Mouse (Mus musculus) left cerebral cortex, adult 11 months (tissue): Measurements from ENCODE around the gene Mzf1.

Experiments used
- DNase-seq: peaks from one replicate; pipeline ENCODE4 v3.0.0; 2022; ENCODE audit warnings: low spot score

The Mzf1 gene

DNA sequence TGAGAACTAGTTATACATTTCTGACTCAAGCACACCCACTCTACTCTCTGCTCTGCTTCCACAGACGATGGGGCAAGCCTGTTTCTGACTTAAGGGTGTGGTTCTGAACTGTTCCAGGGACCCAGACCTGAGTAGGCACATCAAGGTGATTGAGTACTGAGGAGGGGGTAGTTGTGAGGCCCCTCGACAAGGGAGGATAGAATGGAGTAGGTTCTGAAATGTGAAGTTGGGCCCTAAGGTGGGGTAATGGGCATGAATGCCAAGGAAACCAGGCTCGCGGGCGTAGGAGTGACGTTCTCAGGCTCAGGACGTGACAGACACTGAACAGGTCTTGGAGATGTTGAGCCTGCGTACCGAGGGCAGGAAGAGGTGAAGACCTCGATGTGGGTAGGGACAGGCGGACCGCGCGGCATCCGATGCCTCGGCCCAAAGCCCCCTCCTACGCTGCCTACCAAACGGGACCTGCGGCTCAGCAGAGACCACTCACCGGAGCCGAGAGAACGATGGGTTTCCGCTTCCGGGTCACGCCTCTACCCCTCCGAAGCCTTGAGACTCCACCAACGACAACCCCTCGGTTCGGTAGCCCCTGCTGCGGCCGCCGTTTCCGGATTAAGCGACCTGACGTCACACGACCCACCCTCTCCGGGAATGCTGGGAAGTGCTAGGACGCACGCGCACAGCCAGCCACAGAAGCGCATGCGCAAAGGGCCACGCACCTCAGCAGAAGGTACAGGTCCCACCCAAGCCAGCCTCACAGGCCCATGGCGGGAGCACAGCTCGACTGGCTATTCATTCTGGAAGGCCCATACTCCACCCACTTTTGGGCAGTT lies 20.2 kb downstream of the Mzf1 start, which contains the start of gene Chmp2a:
Chmp2a (minus strand) TSS at position 660 of the 830 bp plus-strand sequence.
- DNase-seq, result peak; percentile 94

DNA sequence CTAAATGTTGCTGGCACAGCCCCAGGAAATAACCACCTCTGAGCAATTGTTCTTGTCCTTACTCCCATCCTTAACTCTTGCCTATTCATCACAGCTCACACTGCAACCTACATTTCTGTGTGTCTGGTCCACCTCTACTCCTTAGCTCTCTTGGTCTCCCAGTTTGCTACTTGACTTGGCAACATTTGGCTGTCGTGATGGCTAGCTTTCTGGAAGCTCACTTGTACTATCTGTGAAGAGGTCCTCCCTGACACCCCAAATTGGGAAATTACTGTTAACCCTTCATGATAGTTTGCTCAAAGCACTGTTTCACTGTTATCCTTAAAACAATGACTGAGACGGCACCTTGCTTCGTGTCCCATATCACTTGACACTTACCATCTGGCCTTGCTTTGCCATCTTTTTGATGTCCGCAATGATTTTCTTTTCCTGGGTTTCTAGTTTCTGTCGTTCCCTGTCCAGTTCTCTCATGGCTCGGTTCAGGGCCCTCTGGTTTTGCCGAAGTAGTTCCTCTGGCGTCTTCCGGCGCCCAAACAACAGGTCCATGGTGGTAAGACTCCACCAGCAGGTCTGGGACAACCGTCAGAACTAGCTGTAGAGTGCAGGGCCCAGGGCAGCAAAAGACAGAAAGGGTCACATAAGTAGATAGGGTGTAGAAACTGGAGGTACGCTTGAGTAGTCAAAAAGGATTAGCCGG lies 21.0 kb downstream of the Mzf1 start:
- no peak for DNase-seq

DNA sequence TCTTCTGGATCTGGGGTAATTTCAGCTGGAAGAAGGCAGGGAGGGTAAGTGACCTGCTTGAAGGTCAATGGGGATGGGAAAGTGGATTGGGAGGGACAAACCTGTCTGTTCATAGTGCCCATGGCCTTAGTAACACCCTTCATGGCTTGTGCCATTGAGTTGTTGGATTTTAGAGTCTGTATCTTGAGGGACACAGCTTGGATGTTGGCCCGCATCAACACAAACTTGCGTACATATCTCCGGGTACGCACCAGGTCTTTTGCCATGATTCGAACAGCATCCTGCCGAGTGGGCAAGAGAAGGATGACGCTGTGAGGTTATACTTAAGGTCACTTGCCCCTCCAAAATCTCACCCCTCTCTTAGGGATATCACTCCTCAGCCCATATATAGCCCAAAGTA lies 22.0 kb downstream of the Mzf1 start:
- DNase-seq, result no peak

DNA sequence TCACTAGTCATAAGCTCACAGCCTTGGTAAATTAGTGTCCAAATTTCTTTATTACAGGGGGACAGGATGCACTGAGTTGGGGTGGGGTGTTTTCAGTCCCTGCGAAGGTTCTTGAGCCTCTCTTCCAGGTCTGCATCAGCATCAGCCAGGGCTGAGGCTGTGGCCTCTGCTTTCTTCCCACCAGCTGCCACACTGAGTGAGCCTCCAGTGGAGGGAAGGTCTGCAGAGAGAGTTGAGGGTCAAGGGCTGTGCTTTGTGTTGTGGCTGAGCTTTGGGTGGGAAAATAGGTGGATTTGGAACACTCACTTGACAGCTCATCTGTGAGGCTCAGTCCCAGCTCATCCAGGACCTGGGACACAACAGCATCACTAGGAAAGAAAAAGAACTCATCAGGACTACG lies 22.6 kb downstream of the Mzf1 start:
- no peak for DNase-seq

DNA sequence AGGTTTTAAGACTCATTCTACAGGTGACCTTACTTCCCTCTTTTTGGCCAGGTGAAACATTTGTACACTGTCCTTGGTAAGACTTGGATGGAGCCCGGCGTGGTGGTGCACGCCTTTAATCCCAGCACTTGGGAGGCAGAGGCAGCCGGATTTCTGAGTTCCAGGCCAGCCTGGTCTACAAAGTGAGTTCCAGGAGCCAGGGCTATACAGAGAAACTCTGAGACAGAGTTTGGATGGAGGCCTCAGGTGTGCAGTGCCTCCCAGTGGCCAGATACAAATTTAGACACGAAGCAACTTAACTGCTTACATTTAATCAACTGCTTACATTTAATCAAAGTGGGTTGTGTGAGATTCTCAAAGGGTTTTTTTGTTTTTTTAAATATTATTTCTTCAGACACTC lies 23.5 kb downstream of the Mzf1 start:
- no peak for DNase-seq

DNA sequence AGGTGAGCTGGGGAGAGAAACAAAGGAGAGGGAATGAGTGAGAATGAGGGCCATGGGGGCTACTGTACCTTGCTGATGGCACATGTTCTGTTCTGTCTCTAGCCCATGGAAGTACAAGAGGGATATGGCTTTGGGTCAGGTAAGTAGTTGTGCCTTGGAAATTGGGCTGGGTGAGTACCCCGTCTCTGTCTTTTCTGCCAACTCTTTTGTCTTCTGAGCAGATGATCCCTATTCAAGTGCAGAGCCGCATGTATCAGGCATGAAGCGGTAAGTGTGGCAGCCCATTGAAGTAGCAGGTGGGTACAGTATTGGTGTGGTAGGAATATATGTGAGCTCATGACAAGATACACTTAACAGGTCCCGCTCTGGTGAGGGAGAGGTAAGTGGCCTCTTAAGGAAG lies 25.6 kb downstream of the Mzf1 start:
- DNase-seq, result no peak

DNA sequence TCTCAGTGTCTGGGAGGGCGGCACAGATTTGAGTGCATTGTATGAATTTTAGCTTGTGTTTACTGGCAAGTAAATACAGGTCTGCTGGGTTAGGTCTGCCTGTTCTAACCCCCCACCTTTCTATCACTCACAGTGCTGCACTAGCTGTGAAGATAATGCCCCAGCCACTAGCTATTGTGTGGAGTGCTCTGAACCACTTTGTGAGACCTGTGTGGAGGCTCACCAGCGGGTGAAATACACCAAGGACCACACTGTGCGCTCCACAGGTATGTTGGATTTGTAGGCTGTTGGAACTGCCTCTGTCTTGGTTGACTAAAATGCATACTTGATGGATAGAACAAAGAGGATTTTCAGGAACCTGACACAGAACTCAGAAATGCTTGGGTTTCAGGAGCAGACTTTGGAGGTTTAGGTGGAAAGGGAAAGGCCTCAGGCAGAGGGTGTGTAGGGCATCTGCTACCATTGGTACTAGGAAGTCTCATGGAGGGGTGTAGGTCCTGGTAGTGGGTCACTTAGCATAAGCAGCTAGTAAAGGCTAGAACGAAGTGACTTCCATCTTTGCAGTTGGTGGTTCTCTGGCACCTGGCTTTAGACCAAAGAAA lies 29.0 kb downstream of the Mzf1 start:
- DNase-seq, result no peak

DNA sequence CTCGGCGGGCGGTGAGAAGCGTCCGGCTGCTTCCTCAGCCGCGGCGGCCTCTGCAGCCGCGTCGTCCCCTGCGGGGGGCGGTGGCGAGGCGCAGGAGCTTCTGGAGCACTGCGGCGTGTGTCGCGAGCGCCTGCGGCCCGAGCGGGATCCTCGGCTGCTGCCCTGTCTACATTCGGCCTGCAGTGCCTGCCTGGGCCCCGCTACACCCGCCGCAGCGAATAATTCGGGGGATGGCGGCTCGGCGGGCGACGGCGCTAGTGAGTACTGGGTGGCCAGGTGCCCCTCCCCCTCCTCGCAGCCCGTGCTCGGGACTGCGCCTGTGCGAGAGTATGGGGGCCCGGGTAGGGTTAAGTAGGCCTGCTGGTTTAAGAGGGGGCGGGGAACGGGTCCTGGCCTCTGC lies 29.8 kb downstream of the Mzf1 start:
- DNase-seq, result no peak

DNA sequence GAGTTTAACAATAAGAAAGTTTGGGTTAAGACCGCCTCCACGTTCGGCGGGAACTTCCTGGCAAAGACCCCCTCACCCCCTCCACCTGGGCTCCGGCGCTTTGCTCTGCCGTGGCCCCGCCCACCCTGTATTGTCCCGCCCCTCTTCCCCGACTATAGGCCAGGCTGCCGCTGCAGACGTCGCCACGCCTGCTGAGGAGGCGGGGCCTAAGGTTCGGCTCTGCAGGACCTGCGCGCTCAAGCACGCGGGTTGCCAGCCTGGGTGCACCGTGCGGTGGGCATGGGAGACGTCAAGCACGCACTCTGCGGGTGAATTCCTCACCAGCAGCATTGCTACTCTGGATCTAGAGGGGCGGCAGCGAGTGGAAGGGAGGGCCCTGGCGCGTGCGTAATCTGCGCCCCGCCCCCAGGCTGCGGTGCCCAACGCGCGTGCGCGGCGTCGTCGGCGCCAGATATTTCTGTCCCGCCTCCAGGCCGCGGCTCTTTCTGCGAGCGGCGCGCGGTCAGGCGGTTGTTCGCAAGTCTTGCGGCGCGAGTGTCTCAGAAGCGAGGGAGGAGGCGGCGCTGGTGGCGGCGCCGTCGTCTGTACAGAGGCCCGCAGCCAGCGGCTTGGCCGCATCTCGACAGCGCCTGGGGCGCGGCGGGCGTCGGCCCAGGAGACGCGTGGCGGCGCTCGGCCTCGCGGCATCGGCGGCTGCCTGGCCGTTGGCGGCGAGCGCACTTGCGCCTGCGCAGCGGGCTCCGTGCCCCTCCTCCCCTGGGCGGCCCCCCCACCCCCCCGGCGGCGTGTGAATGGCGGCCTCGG lies 30.4 kb downstream of the Mzf1 start:
- DNase-seq, result peak; percentile 92

DNA sequence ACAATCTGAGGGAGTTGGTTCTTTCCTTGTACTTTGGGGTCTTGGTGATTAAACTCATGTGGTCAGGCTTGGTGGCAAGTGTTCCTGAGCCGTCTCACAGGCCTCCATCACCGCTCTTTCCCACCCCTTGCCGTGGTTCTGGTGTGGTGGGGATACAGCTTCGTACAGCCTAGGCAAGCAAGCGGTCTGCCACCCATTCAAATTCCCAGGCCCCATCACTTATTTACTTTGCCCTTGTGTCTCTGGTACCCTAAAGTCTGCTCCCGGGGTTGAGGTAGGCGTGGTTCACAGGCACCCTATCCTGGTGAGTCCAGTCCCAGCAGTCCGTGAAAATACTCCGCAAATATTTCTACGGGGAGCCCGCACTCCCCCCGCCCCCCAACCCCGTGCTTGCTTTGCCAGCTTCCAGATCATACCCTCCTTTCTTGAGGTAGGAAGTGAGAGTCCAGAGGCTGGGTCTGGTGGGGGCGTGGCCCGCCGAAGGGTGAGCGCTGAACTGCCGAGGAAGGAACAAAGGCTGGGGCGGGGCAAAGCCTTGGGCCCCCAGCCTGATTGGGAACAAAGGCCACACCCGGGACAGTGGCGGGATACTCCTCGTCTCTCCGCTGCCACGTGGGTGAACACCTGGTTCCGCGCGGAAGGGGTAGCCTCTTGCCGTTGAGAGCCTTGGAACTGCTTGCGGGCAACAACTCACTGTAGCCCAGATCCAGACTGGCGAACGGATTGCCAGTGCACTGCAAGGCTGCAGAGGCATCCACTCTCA lies 31.6 kb downstream of the Mzf1 start:
- DNase-seq, result no peak

DNA sequence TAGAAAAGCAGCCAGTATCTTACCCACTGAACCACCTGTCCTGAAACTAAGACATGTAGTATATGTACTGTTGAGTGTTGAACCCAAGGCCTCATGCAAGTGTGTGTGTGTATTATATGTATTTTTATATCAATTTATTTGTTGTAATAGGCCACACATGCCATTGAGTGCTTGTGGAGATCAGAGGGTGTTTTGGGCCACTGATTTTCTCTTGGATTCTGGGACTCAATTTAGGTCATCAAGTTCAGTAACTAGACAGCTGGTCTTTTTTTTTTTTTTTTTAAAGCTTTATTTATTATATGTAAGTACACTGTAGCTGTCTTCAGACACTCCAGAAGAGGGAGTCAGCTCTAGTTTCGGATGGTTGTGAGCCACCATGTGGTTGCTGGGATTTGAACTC lies 39.3 kb downstream of the Mzf1 start:
- no peak for DNase-seq

DNA sequence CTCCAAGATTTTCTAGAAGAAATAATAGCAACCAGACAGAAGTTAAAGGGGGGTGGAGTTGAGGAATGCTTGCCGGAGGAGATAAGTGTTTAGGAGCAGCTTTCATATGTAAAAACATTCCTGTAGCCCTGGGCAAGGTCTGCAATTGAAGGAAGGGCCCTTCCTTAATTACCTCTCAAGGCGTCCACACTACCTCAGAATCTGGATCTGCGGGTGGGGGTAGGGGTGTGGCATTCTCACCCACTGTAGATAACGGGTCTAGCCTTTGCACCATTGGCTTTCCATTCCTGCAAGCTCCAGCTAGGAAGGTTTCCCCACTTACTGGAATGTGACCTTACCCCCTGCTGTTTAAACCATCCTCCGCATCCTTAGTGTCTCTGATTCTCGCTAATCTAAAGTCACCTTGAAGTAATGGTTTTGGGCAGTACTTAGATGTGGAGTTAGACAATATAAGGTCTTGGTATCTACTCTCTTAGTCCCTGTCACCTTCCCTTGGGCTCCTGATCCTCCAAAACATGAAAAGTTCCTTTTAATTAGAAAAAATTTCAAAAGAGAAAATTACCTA lies 40.2 kb downstream of the Mzf1 start:
- no peak for DNase-seq

DNA sequence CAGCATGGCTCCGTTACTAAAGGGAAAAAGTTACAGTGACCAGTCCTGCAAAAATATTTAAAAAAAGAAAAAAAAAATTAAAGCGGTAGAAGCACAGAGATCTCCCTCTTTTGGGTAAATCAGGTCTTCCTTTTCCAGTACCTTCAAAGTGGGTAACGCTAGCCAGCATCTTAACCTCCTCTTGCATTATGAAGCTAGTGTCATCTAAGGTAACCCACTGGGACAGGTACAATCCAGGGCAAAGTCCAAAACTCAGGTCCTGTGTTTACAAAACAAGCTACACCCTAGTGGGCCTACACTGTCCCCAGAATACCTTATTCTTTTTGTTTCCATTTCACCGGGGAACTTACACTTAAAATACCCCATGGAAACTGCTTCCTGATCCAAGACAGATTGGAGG lies 40.9 kb downstream of the Mzf1 start:
- no peak for DNase-seq

DNA sequence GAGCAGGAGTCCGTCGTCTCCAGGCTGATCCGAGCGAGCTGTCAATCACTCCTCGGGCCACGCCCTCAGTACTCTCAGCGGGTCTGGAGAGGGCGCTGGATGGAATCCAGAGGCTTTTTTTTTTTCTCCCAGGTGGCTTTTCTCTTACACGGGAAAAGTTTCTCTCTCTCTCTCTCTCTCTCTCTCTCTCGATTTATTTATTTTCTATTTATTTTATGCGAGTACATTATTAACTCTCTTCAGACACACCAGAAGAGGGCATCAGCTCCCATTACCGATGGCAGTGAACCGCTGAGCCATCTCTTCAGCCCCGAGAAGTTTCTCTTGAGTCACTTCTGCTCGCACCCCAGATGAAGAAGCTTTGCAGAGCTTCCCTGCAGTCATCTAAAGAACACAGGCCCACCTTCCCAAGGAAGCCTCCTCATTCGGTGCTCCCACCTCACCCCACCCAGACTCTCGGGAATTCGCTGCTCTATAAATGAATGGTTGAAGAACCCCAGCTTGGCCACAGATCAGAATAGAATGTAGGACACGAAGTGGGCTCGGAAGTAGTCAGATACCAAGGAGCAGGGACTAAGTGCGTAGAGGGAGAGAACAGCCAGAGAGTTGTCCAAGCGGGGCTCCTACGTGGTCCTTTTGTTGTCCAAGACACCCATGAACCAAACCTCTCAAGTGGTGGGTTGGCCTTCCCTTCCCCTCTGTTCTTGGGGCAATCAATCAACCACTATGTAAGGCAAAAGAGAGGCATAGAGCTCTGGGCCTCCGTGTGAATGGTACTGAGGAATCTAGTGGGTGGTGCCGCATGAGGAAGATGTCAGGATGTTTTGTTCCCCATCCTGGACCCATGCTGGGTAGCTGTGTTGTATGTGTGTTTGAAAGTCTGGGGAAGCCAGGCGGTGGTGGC lies 44.3 kb downstream of the Mzf1 start, which contains the start of gene Zbtb45:
Zbtb45 (minus strand) TSS at position 30 of the 904 bp plus-strand sequence.
- no peak for DNase-seq

DNA sequence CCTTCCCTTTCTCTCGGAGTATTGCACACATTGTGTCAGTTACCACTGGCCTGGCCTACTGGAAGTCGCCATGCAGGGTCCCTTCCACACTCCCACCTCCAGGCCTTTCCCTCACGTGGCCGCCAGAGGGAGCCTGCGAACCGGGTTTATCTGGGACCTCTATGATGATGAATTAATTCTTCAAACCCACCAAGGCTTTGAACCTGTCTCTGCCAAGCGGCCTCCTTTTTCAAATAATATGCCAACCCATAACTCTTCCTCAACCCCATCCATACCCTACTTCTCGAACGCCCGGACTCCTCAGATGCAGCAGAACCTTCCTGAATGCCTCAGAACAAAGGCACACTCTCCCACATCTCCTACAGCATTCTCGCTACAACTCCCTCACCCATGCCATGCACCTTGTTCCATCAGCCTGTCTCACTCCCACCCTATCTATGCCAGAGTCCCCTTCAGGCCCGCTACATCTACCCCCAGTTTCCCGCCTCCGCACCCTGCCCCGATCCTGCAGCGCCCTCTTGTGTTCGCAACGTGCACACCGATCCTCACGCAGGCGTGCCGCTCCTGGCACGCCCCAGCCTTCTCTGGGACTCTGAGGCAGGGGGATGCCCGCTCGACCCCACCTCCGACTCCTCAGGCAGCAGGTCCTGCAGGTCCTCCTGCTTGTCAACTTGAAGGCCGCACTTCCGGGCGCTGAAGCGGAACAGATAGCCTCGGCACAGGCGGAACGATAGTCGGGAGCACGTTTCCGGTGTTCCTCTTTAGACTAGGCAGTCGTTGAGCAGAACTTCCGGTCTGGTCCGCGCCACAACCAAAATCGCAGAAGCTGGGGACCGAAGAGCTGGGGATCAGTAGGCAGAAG lies 45.2 kb downstream of the Mzf1 start:
- DNase-seq, result peak; percentile 91

DNA sequence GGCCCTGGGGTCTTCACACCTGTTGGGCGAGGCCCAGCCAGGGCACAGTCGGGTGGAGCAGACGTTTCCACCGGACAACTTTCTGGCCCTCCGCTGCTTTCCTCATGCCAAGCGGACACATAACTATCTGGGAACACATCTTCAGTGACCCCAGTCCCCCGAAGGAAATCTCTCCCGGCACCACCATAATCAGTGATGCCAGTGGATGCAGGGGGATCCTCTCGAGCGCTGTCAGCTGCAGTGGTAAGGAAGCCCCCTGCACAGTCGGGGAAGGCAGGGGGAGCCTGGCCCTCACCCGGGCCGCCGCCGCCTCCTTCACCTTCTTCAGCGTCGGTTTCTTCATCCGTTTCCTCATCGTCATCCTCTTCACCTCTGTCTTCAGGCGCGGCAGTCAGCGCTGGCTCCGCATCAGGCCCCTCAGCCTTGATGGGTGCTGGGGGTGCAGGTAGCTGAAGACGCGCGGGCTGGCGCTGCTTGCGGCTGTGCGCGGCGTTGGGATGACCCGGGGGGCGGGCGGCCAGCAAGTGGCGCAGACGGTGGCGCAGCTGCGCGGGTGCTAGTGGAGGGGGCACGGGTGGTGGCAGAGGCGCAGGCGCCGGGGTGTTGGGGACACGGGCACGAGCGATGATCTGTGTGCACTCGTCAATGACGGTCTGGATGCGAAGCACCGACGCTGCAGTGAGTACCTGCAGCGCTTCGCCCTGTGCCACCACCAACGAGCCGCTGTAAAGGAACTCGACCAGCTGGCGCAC lies 47.0 kb downstream of the Mzf1 start:
- no peak for DNase-seq

DNA sequence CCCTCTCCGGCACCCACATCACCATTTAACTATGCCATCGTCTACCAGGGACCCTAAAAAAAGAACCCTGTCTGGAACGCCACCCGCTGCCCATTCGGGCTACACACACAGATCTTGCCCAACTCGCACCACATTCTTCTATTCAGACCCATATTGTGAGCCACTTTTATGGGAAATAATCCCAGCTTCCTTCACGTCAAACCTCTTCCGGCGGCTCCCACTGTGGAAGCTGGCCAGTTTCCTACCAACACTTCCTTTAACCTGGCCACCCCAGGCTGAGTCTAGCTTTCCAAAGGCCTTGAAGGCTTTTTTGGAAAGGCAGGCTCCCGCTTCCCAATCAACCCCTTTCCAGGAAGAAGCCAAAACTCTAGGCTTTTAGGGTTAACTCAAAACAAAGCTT lies 48.0 kb downstream of the Mzf1 start:
- no peak for DNase-seq

DNA sequence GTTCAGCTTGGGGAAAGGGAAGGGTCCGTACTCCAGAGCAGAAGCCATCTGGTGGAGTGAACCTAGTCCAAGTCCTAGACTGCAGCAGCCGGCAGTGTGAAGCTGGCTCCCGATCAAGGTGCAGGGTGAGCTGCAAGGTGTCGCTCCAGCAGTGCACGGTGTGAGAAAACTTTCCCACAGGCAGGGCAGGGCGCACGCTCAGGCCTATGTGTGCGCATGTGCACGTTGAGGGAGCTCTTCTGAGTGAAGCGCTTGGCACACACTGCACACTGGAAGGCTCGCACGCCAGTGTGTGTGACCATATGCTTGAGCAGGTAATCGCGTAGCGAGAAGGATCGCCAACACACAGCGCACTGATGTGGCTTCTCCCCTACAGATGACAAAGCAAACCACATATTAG lies 48.6 kb downstream of the Mzf1 start:
- no peak for DNase-seq
